Mouse (Mus musculus) embryo, embryonic 10.5 days (tissue): ENCODE measurements around the gene Pebp1.
"Not testable (repeated sequence)": the region's sequence is repeated elsewhere in the genome, so short reads cannot be mapped to it uniquely, and the experiment has no call there.

Experiments used
- DNase-seq: peaks from one replicate; pipeline ENCODE4 v3.0.0-alpha.2; 2015; ENCODE audit warnings: low spot score

Pebp1 gene

DNA sequence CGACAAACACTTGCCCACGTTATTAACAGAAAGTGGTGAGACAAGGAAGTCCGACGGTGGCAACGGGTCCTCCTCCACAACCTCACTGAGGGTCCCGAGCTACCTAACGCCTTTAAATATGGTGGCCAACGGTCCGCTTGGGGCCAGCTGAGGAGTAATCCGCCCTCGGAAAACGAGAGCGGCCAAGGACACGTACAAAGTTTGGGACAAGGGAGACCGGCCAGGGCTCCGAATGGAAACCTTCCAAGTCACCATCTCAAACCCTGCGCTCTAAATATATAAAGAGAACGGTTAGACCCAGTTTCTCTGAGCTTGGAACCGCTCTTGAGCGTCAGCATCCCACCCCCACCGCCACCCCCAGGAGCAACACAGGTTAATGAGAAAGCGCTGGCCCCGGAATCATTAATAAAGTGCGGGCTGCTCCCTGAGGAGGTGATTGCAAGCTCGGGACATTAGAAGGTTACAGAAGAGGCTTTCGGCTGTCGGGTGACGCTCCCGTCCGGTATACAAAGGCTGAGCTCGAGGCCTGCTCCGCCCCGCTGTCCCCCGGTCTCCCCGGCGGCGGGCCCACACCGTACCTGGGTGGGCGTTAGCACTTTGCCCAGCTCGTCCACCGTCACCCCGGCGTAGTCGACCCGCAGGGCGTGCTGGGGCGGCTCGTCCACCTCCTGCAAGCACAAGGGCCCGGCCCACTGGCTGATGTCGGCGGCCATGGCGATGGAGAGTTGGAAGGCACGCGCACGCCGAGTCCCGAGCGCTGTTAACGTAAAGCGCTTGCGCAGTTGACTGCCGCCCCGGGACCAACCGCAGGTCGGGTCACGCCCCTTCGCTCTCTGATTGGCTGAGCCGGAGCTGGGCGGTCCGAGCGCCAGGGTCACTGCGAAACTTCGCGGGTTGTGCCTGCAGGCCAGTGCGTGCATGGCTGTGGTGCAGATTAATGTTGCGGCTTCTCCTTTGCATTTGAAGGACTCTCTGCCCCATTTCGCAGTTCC, at the start of gene Pebp1:
Gene Pebp1, minus strand, starts transcription at position 795 of the 992 bp plus-strand sequence.
- DNase-seq = peak; percentile 98

DNA sequence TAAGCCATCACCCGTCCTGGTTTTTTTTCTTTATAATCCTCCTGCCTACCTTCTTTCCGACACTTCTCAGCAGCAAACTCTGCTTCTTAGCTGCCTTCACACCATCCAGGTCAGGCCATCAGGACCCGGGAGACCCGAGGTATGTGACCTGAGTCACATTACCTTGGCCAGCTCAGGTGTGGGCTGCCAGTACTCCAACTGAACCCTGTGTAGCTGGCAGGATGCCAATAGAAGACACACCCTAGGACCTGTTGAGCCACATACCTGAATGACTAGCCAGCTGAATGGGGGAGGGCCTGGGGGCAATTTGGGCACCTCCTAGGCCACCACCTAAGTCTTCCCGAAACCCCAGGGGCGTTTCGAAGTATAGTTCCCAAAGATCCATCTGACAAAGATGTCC, 43.0 kb upstream of the Pebp1 start:
- no peak for DNase-seq

DNA sequence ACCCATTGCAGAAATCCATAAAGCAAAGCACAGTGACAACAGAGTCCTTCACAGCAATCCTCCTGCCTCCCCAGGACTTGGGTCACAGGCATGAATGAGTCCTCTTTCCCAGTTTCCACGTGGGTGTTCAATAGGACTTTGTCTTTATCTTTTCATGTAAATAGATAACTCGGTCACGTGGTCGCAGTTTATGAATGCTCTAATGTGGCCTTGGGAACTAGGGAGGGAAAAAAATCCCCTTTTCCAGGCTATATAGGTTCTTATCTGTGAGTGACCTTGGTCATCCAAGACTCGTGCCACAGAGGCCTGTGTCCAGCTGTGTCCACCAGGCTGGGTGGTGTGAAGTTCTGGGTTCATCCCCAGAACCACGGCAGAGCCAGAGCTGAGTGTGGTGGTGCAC, 39.0 kb upstream of the Pebp1 start:
- DNase-seq = no peak

DNA sequence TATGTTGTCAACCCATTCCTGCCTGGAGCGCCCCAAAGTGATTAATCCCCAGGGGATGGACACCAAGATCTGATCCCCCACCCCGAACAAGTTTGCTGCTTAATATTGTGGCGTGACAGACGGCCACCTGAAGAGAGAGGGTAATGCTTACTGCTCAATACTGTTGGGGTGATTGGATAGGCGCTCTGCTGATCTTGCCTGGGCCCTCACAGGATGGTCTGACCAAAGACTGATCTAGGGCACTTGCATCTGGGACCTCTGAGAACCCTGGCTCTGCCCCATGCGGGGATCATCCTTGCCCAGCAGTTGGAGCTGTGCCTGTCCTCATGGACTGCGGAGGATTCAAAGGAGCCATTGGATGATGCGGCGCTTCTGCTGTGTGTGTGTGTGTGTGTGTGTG, 36.3 kb upstream of the Pebp1 start:
- no peak for DNase-seq

DNA sequence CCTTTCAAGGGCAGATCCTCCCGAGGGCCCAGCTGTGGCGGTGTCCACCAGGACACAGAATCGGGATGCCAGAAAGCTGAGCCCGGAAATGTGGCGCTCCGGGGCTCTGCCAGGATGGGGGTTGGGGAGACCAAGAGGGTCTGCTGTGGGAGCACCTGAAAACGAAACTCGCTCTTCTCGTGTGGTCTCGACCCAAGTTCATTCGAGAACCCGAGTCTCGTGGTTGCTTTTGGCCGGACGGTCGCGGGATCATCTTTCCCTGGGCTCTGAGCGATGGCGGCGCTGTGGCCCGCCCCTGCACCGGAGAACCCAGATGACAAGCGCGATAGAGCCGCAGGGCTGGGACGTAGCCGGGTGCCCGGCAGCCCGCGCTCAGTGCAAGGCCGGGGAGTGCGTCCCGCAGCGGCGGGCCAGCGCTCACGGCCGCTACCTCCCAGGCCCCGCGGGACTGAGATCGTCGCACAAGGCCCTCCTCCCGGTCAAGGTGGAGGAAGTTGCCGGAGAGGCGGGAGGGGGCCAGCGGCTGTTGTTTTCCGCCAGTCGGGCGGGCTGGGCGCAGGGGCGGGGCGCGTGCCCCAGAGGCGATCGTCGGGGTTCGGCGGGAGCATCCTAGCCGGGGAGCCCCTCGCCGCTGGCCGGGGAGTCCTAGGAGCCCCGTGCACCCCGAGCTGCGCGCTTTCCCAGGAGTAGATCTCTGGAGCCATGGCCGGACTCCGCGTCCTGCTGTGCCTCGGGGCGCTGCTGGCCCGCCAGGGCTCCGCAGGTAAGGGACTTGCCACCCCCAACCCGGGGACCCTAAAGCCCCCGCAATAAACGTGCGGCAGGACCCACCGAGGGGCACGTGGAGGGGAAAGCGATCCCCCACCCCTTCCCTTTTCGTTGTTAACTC, 31.6 kb upstream of the Pebp1 start, which contains the start of gene Vsig10:
Gene Vsig10, plus strand, starts transcription at position 343 of the 889 bp plus-strand sequence.
- DNase-seq = peak; percentile 73

DNA sequence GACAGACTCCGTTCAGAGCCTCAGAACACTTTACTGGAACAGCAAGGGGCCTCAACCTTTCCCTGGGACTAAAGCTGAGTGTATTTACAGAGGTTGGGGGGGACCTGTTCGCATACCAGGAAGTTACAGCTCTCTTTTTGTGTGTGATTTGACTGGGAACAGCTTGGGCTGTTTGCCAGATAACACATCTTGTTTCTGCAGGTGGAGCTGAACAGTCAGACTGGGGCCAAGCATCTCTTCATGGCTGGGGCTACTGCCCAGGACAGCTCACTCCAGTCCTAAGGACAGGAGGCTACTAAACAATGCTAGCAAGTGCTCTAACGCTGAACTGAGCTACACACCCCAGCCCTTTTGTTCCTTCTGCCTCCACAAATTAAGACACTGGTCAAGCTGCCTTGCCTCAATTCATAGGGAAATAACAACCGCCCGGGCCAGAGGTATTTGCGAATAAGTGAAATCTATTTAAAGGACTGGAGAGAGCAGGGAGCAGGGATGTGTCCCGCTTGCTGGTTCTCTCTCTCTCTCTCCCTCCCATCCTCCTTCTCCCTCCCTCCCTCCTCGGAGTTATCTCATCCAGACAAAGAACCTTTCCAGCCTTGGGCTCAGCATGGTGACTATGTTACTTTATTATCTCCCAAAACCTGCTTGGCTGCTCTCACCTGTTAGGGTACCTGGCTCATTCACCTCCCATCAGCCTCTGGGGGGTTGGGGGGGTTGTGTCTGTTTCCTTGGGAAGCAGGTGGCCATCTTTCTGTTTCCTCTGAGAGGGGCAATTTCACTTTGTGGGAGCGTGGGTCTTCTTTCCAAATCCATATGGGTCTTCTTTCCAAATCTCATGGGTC, 27.4 kb upstream of the Pebp1 start:
- no peak for DNase-seq

DNA sequence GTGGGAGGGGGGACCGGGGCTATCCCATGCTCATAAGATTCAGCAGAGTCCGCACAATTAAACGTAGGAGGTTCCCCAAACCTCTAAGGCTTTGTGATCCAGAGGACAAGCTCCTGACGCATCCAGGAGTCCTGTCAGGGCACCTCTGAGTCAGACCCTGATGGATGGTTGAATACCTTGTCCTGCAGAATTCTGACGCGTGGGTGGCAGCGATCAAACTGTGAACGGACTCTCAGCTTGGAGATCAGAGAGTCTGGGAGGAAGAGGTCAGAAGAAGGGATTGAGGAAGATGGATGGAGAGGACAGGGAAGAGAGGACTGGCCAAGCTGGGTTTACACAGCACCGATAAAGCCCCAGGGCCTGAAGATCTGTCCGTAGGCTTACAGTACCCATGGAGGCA, 26.5 kb upstream of the Pebp1 start:
- DNase-seq = no peak

DNA sequence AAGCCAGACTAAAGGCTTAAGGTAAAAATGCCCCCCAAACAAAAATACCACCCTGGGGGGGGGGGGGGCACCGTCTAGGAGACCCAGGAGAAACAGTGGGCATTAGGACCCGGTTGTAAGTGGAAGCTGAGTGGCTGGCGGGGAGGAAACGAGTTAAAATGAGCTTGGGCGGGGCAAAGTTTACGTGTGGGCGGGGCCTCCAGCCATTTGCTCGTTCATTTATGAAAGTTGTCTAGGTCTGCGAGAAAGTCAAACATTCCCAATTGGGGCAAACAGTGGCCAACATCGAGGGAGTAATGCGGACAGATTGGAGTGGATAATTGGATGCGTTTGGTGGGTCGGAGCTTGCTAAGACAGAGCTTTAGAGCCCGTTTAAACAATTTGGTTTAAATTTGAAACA, 26.0 kb upstream of the Pebp1 start:
- peak; percentile 68 for DNase-seq

DNA sequence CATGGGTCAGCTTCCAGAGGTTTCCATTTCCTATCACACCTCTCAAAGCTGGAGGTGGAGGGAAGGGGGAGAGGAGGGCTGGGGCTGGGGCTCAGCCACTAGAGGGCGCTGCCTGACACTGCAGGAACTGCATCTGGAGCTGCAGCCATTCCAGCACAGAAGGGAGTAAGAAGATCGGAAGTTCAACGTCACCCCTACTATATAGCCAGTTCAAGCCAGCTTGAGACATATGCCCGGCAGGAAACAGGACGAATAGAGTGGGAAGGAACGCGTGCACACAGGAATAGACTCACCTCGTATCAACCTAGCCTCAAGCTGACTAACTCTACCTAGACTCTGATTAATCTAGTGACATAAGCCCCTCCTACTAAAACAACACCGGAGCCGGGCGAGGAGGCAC, 20.3 kb upstream of the Pebp1 start:
- DNase-seq = peak; percentile 75

DNA sequence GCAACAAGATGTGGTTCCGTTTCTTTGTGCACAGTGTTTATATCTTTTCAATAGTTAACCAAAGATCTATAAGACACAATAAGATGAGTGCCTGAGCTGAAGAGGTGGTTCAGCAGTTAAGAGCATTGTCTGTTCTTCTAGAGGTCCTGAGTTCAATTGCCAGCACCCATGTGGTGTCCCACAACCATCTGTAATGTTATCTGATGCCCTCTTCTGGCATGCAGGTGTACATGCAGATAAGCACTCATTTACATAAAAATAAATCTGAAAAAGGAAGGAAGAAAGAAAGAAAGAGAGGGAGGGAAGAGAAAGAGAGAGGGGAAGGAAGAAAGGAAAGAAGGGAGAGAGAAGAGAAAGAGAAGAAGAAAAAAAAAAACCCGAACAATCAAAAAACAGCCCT, 19.4 kb upstream of the Pebp1 start:
- DNase-seq = no peak

DNA sequence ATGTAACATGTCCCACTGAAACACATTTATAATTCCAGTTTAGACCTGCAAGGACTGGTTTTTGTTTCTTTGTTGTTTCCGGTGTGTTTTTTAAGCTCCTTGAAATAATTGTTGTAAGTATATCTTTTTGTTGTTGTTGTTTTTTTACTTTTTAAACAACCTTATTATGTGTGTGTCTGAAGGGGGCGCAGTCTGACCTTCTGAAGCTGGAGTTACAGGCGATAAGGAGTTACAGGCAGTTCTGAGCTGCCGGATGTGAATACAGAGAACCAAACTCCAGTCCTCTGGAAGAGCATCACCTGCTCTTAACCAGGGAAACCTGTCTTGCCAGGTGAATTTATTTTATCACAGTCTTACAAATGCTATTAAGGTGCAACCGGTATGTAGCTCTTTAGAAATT, 18.3 kb upstream of the Pebp1 start:
- no peak for DNase-seq

DNA sequence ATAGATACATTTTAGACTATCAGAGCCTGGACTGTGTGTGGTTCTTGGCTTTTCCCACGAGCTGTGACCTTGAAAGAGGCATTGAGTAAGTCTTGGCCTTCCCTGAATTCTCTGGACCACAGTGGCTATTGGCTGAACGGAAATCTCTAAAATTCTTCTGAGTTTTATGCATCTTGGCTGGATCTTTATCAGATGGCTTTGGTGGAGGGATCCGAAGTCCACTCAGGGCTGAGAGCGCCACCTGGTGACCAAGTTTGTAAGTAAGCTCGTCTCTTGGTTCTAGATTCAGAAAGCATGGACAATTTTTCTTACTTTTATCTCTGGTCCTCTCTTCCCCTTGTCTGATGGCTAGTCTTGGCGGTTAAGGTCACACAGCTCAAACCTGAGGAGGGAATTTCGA, 17.5 kb upstream of the Pebp1 start:
- DNase-seq = peak; percentile 78

DNA sequence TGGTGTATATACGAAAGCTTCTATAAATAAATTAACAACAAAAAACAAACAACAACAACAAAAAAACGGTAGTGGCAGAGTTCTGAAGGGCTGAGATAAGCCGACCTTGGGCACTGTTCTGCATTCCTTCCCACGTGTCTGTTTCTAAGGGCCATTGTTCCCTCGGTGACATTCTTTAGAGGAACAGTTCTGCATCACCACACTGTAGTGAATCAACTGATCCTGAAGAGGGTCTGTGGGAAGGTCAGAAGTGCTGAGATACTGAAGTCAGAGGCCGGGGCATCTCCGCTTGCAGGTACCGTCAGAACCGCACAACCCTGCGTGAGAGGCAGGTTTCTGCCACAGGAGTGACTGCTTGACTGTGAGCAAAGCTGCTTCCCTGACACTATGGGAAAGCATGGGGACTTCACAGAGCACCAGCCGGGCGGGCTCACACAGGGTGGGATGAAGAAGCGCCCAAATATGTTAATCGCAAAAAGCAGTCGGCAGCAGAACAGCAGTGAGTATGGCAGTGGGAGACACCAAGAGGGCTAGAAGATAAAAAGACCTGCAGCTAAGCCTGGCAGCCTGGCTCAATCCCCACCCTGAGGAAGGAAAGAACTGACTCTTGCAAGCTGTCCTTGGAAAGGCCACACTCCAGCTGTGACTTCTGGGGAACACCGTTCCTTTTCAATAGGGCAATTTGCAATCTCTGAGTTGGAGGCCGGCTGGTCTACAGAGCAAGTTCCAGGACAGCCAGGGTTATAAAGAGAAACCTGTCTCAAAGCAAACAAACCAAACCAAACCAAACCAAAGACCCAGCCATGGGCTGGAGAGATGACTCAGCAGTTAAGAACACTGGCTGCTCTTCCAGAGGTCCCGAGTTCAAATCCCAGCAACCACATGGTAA, 16.5 kb upstream of the Pebp1 start:
- DNase-seq = no peak

DNA sequence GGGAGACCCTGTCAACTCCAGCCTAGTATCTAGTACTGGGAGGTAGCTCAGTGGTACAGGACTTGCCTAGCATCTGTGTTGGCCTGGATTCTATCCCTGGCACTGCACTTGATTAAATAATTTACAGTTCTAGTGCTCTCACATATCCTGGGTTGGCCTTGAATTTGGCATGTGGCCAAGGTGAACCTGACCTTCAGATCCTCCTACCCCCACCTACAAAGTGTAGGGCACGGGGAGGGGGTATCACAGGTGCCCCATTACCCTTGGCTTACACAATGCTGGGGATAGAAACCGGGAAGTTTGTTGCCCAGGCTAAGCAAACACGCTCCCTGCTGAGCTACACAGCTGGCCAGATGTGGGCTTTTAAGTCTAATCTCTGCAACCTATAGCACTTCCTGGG, 15.5 kb upstream of the Pebp1 start:
- DNase-seq = no peak

DNA sequence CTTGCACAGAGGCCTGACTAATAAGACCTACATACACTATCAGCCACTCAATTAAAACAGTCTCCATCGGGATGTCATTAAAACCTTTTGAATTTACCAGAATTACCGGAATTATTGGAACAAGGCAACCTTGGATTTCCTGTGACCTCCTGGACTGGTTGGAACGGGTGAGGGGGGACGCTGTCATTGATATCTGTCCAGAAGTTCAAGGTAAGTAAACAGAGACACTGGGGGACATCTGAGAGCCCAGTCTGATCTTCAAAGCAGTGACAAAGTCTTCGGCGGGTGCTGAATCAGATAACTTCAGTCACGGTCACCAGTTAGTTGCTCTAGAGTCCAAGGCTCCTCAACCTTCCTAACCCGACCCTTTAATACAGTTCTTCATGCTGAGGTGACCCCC, 7.6 kb upstream of the Pebp1 start:
- DNase-seq = no peak

DNA sequence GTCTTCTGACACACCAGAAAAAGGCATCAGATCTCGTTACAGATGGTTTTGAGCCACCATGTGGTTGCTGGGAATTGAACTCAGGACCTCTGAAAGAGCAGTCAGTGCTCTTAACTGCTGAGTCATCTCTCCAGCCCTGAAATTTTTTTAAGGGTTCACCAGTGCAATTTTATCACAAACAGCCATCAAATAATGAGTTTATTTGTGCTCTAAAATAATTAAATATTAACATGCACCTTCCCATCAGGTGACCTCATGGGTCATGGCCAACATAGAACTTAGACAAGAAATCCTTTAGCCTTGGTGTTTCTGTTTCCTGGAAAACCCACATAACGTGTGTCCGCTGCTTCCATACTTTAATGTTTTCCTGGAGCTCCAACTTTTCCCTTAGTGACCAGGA, 6.4 kb upstream of the Pebp1 start:
- DNase-seq = not testable (repeated sequence)

DNA sequence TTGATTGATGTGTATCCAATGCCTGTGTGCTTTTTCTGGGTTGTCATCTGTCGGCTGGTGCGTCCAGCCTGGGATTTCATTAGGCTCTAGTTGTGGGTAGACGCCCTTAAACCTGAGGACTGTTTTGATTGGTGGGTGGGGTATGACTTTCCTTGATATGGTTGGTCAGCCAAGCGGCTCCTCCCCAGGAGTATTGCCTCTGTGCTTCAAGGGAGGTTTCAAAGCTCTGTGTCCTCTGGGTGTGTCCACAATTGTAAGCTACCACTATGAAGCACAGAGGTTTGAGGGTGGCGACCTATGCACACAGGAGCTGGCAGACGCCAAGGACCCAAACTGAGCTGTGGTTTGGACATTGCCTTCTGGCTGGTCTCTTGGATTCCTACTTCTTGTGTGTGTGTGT, 5.1 kb upstream of the Pebp1 start:
- DNase-seq = no peak

DNA sequence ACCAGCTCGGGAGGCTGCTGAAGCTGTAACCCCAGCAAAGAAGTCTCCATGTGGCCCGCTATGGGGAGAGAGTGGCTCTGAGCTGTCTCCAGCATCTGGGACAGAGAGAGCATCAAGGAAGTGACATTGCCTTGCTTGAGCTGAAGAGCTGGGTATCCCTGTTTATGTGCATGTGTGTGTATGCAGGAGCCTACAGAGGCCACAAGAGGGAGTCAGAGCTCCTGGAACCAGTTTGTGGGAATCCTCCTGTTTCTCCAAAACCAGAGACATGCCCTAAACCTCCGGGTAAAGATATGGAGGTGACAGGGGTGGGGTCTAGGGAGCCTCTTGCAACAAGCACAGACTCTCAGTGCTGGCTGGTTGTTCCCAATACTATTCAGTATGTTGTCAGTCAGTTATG, 3.9 kb upstream of the Pebp1 start:
- no peak for DNase-seq

DNA sequence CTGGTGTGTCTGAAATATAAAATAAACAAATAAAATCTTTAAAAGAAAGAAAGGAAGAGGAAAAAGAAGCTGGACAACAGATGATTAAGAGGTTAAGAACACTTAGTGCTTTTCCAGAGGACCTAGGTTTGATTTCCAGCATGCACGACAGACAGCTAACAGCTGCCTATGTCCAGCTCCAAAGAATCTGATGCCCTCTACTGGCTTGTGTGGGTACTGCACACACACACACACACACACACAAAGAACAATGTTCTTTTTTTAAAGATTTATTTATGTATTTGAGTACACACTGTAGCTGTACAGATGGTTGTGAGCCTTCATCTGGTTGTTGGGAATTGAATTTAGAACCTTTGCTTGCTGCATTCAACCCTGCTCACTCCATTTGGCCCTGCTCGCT, 2.7 kb upstream of the Pebp1 start:
- DNase-seq = no peak

DNA sequence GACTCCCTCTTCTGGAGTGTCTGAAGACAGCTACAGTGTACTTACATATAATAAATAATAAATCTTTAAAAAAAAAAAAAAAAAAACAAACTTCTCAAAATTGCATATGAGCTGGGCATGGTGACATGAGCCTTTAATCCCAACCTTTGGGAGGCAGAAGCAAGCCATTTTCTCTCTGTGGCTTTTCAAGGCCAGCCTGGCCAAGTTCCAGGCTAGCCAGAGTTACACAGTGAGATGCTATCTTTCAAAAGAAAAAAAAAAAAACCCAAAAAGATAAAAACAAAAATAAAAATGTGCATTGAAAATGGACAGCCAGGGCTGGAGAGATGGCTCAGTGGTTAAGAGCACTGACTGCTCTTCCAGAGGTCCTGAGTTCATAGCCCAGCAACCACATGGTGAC, 2.2 kb upstream of the Pebp1 start:
- DNase-seq = no peak

DNA sequence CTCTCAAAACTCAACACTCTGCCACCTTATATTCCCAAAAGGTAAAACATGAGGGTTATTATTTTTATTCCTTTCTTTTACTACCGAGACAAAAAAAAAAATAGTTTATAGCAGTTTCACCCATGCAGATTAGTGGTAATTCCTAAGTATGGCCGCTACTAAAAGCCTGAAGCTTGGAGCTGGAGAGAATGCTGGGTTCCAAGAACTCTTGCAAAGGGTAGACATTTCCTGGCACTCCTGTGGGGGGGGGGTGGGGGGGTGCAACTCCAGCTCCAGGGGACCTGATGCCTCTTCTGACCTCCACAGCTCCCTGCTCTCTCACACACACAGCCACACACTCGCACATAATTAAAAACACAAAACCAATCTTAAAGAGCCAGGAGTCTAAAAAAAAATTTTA, 1.1 kb downstream of the Pebp1 start:
- DNase-seq = peak; percentile 11
